Mouse (Mus musculus) hindbrain, postnatal 0 days (tissue): ENCODE results near the gene Vrk3. TPM values are rescaled to one million over a fixed set of nuclear protein-coding genes. Genes with fewer than 3 reads are reported as not detected.

ENCODE experiments used
- ATAC-seq: fragments of 200-750 bp; cut with Nextera tagmentation; 2 replicates; pipeline ENCODE4 v1.8.0; 2017; ENCODE audit warnings: mild to moderate bottlenecking, moderate TSS enrichment, moderate library complexity
- DNase-seq: peaks from one replicate; pipeline ENCODE4 v3.0.0-alpha.2; 2015; ENCODE audit warnings: low spot score
- H3K27ac ChIP-seq: fragments of 300-500 bp; sonication (generic); 2 replicates; pipeline ENCODE4 v1.5.1; 2014; ENCODE audit warnings: mild to moderate bottlenecking
- H3K27me3 ChIP-seq: fragments of 300-500 bp; sonication (generic); 2 replicates; pipeline ENCODE4 v1.6.1; 2014; ENCODE audit warnings: low read length, mixed read lengths; ENCODE audit not compliant: insufficient read depth
- H3K36me3 ChIP-seq: fragments of 300-500 bp; sonication (generic); 2 replicates; pipeline ENCODE4 v1.6.1; 2014; ENCODE audit warnings: low read length, mixed read lengths; ENCODE audit not compliant: insufficient read depth
- H3K4me1 ChIP-seq: fragments of 300-500 bp; sonication (generic); 2 replicates; pipeline ENCODE4 v1.6.1; 2014; ENCODE audit warnings: antibody characterized with exemption, low read length, mixed read lengths; ENCODE audit not compliant: insufficient read depth
- H3K4me2 ChIP-seq: fragments of 300-500 bp; sonication (generic); 2 replicates; pipeline ENCODE4 v1.6.1; 2014; ENCODE audit warnings: low read depth, mild to moderate bottlenecking, low read length, moderate library complexity, mixed read lengths
- H3K4me3 ChIP-seq: fragments of 300-500 bp; sonication (generic); 2 replicates; pipeline ENCODE4 v1.5.1; 2014; ENCODE audit warnings: low read length
- H3K9ac ChIP-seq: fragments of 300-500 bp; sonication (generic); replicated peaks from 2 replicates; pipeline ENCODE4 v1.6.1; 2014; ENCODE audit warnings: mild to moderate bottlenecking, low read length, moderate library complexity, mixed read lengths
- H3K9me3 ChIP-seq: fragments of 300-500 bp; sonication (generic); 2 replicates; pipeline ENCODE4 v1.6.1; 2016; ENCODE audit warnings: low read length, mixed read lengths
- CTCF ChIP-seq: IDR thresholded peaks from 2 replicates; pipeline ENCODE4 v1.5.1; 2016; ENCODE audit warnings: antibody characterized with exemption, control low read depth, low read depth
- WGBS: fragments of 180-500 bp; shearing (Covaris S2); extraction: QIAGEN DNeasy Blood & Tissue Kit; methylation state at CpG from one replicate; pipeline ENCODE4 v1.1.7; 2014; 5-methylcytosine and 5-hydroxymethylcytosine counted together
- polyA plus RNA-seq: library from polyadenylated mRNA; unstranded; fragments of >200 nt; fragmentation: Nextera tagmentation; extraction: Ambion mirVana; gene quantifications from 2 replicates; pipeline ENCODE4 v1.2.1, GENCODE M21; 2015
- total RNA-seq: library from RNA; depleted of rRNA; stranded (reverse); fragments of >200 nt; gene quantifications from 2 replicates; pipeline ENCODE4 v1.2.3, GENCODE M21; 2014

Gene Vrk3
- total and polyA plus RNA-seq, 2 experiments from 2014 or later, result 25.3 to 28.2 TPM

DNA sequence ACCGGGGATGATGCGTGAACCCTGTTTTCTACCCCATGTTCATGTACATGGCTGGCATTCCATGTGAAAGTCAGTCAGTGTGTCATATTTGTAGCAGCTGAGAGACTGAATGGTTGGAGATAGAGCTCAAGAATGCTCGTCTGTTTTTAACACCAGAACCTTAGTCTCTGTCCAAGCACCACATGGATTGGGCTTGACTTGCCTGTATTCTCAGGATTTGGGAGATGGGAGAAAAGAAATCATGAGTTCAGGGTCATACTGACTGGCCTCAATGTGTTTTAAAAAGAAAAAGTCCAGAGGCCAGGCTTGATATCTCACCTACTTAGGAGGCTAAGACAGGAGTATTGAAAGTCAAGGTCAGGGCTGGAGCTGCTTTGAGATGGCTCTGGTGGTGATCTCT, 69.2 kb downstream of the Vrk3 start:
- H3K27ac ChIP-seq, result no peak overlapping the region
- WGBS, result 34% methylated on average over 3 of the region's 3 CpGs
- H3K4me2 ChIP-seq, result peak overlapping the region; percentile 87
- peaks cover 23% of the 10 kb centered on the region for H3K4me1 ChIP-seq
- no peaks in the 10 kb centered on the region for H3K9me3 ChIP-seq
- peak overlapping the region; percentile 93 for H3K9ac ChIP-seq
- no peaks in the 10 kb centered on the region for H3K27me3 ChIP-seq
- no peak for ATAC-seq
- no peak for TF ChIP-seq CTCF
- no peaks in the 10 kb centered on the region for H3K36me3 ChIP-seq
- no peak for DNase-seq
- H3K4me3 ChIP-seq, result peak overlapping the region; percentile 85

DNA sequence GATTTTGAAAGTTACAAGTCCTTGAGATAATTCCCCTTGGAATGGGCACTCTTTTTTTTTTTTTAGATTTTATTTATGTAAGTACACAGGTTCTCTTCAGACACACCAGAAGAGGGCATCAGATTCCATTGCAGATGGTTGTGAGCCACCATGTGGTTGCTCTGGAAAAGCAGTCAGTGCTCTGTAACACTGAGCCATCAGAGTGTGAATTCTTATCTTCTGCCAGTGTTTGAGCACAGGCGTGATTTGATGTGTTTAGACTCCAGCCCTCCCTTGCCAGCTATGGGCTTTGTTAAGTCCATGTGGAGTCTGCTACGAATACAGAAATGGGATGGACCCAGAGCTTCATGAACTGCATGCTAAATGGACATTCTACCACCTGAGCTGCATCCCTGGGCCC, 70.0 kb downstream of the Vrk3 start:
- ATAC-seq (no peak), DNase-seq (peak; percentile 31)
- WGBS, result 13% methylated on average over 2 of the region's 2 CpGs
- Histone ChIP-seq H3K4me1 (peaks cover 23% of the 10 kb centered on the region), H3K4me3 (peak overlapping the region; percentile 85), H3K27ac (no peak overlapping the region), H3K9me3 (no peaks in the 10 kb centered on the region), H3K4me2 (peak overlapping the region; percentile 87), H3K9ac (peak overlapping the region; percentile 93; the same call in 1 of the 2 replicates), H3K27me3 (no peaks in the 10 kb centered on the region), H3K36me3 (no peaks in the 10 kb centered on the region)
- peak; percentile 57 for TF ChIP-seq CTCF

DNA sequence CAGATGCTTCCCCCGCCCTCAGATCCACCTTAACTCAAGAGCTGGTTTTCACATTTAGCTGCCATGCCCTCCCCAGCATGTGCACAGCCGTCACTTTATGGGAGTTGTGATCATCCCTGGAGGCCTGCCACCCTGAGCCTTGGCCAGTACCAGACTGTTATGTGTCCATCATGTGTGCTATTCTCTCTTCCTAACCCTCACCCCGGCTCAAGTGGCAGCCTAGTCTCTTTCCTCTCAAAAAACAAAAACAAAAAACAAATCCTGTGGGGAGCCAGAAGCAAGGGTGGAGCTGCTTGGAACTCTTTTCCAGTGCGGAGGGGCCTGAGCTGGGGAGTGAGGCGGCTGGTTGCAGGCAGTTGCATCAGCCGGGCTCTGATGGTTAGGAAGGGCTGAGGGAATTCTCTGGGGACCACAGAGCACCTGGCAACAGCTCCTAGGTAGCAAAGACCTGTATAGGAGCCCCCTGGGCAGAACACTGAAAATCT, 70.6 kb downstream of the Vrk3 start:
- DNase-seq (peak; percentile 42), ATAC-seq (no peak)
- 35% methylated on average over 6 of the region's 6 CpGs for WGBS
- TF ChIP-seq CTCF, result no peak
- Histone ChIP-seq H3K4me2 (peak overlapping the region; percentile 87), H3K9ac (peak overlapping the region; percentile 37), H3K4me1 (peaks cover 23% of the 10 kb centered on the region), H3K27me3 (no peaks in the 10 kb centered on the region), H3K27ac (0 out of 2 replicates have a peak overlapping the region, but pooled peaks have one; percentile 20), H3K36me3 (no peaks in the 10 kb centered on the region), H3K9me3 (no peaks in the 10 kb centered on the region), H3K4me3 (peak overlapping the region; percentile 85; the same call in 1 of the 2 replicates)

DNA sequence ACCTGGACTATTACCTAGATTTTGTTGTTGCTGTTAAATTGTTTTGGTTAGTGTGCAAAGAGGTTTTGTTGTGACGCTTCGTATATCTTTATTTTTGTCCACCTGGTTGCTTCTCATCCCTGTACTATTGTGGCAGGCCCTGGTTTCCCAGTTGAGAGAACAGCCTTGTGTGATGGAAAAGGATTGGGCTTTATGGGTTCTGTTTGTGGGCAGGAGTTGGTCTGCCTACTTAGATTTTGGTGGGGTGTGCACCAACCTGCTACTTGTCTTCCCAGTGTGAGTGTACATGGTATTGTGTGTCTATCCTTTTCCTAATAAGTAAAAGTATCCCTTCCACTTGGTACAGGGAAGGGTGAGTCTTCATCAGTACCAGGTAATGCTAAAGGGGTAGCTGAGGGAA, 71.2 kb downstream of the Vrk3 start:
- no peak overlapping the region for H3K4me3 ChIP-seq
- no peaks in the 10 kb centered on the region for H3K36me3 ChIP-seq
- H3K9ac ChIP-seq, result peak overlapping the region; percentile 37
- DNase-seq (no peak), ATAC-seq (no peak)
- WGBS, result 85% methylated on average over 2 of the region's 2 CpGs
- no peaks in the 10 kb centered on the region for H3K27me3 ChIP-seq
- peak overlapping the region; percentile 87 for H3K4me2 ChIP-seq
- peaks cover 23% of the 10 kb centered on the region for H3K4me1 ChIP-seq
- TF ChIP-seq CTCF, result no peak
- 0 out of 2 replicates have a peak overlapping the region, but pooled peaks have one; percentile 20 for H3K27ac ChIP-seq
- H3K9me3 ChIP-seq, result no peaks in the 10 kb centered on the region

DNA sequence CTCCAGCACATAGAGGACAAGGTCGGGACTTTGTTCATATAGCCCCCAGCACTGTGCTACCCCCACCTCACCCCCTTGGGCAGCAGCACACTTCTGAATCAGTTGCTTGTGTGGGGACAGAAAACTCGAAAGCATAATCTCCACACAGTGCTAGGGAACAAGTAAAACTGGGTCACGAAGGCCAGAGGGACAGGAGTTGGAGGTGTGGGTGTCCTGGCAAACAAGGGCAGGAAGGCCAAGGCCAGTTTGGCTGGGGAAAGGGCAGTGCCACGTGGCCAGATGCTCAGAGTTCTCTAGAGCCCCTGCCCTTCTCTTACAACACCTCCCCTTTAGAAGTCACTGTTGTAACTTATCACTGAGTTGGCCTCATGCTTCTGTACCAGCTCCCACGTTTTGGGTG, 71.7 kb downstream of the Vrk3 start:
- WGBS, result 70% methylated on average over 5 of the region's 5 CpGs
- no peak for DNase-seq

DNA sequence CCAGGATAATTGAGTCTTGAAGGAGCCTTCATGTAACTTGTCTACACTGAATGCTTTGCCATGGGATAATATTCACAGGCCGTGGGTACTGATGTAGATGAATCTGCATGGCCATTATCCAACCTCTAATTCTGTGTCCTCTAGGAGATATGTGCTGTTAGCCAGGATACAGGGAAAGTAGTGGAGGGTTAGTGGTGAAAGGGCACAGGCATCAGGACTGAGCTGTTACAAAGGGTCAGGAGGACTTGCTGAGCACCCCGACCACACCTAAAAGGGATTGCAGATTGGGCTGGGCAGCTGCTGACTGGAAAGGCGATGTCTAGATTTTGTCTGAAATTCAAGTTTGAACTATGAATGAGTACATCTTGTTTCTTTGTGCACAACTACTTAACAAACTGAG, 72.3 kb downstream of the Vrk3 start:
- no peak for TF ChIP-seq CTCF
- H3K4me2 ChIP-seq, result no peak overlapping the region
- no peaks in the 10 kb centered on the region for H3K9me3 ChIP-seq
- ATAC-seq (no peak), DNase-seq (no peak)
- H3K4me1 ChIP-seq, result peaks cover 21% of the 10 kb centered on the region
- 80% methylated on average over 3 of the region's 3 CpGs for WGBS
- H3K9ac ChIP-seq, result no peak overlapping the region
- no peak overlapping the region for H3K27ac ChIP-seq
- no peaks in the 10 kb centered on the region for H3K27me3 ChIP-seq
- H3K4me3 ChIP-seq, result no peak overlapping the region
- H3K36me3 ChIP-seq, result no peaks in the 10 kb centered on the region

More for the DNA sequence above, 71.7 kb downstream of the Vrk3 start:
- Histone ChIP-seq H3K4me1 (peaks cover 23% of the 10 kb centered on the region), H3K36me3 (no peaks in the 10 kb centered on the region), H3K27ac (no peak overlapping the region), H3K4me2 (no peak overlapping the region), H3K4me3 (no peak overlapping the region), H3K9ac (no peak overlapping the region), H3K9me3 (no peaks in the 10 kb centered on the region), H3K27me3 (no peaks in the 10 kb centered on the region)
- ATAC-seq, result no peak
- no peak for TF ChIP-seq CTCF

DNA sequence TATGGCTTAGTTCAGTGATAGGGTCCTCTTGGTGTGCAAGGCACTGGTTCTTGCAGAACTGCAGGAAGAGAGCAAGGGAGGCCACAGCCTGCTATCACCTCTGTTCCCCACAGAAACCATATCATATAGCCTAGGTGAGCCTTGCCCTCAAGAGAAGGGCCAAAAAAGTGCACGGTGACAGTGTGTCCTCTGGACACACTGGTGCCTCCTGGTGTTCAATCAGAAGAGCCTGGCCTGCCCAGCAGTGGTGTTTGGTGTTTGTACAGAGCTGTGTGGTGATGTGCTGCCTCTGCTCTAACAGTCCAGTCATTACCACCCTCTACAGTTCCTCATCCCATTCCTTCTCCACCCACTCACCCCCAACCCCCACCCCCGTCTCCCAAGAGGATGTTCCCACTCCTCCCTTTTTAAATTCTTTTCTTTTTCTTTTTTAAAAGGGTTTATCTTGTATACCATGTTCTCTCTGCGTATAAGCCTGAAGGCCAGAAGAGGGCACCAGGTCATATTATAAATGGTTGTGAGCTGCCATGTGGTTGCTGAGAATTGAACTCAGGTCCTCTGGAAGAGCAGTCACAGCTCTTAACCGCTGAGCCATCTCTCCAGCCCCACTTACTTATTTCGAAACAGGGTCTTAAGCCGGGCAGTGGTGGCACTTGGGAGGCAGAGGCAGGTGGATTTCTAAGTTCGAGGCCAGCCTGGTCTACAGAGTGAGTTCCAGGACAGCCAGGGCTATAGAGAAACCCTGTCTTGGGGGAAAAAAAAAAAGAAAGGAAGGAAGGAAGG, 73.6 kb downstream of the Vrk3 start:
- H3K27ac ChIP-seq, result no peak overlapping the region
- no peaks in the 10 kb centered on the region for H3K27me3 ChIP-seq
- TF ChIP-seq CTCF, result peak; percentile 7; the same call in 1 of the 2 replicates
- no peak overlapping the region for H3K9ac ChIP-seq
- H3K4me1 ChIP-seq, result peaks cover 21% of the 10 kb centered on the region
- no peak overlapping the region for H3K4me2 ChIP-seq
- 89% methylated on average over 7 of the region's 7 CpGs for WGBS
- ATAC-seq (no peak), DNase-seq (no peak)
- H3K4me3 ChIP-seq, result no peak overlapping the region
- no peaks in the 10 kb centered on the region for H3K36me3 ChIP-seq
- no peaks in the 10 kb centered on the region for H3K9me3 ChIP-seq
